Mouse (Mus musculus): ENCODE measurements at regions not wholly inside any gene's neighbourhood (a gene's known extent, or its start where the extent isn't known, plus 50 kb on each side); places are given as distances from the start of the nearest gene placed in this dataset.

DNA sequence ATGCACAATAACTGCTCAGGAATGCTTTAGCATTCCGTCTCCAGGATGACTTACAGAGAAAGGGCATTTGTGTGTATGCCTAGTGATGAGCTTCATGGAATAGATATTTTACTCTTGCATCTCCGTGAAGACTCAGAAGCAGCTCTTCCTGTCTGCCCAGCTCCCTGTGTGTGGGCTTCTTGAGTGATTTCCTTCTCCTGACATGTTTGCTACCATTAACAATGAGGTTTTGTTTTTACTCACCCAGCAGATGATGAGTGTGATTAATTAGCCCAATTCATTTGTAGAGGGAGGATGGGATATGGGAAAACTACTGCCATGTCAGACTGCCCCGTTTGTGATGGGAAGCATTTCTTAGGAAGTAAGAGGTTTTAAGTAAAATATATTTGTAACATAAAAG lies 63.9 kb upstream of the Cxxc4 start:
- DNase-seq = no peak
- H3K4me1 ChIP-seq (ENCODE audit: control insufficient read depth, insufficient read depth, low read length) = no peaks in the 10 kb centered on the region
- H3K27me3 ChIP-seq (replicated peaks; ENCODE audit: control insufficient read depth, insufficient read depth, low read length) = no peaks in the 10 kb centered on the region
- H3K4me3 ChIP-seq (ENCODE audit: insufficient read depth, low read depth, low read length) = no peak overlapping the region
- WGBS = 19% methylated on average over 3 of the region's 3 CpGs
- no peak overlapping the region for H3K27ac ChIP-seq (ENCODE audit: insufficient read depth, low read depth, low read length)
- TF ChIP-seq POLR2A (IDR thresholded peaks at IDR 0.05; ENCODE audit: low read depth, low read length) (no peak), CTCF (conservative IDR thresholded peaks at IDR 0.05; ENCODE audit: insufficient read depth, insufficient read length, low read depth, low read length) (no peak)
- no peaks in the 10 kb centered on the region for H3K36me3 ChIP-seq (ENCODE audit: control insufficient read depth, insufficient read depth, low read length)

DNA sequence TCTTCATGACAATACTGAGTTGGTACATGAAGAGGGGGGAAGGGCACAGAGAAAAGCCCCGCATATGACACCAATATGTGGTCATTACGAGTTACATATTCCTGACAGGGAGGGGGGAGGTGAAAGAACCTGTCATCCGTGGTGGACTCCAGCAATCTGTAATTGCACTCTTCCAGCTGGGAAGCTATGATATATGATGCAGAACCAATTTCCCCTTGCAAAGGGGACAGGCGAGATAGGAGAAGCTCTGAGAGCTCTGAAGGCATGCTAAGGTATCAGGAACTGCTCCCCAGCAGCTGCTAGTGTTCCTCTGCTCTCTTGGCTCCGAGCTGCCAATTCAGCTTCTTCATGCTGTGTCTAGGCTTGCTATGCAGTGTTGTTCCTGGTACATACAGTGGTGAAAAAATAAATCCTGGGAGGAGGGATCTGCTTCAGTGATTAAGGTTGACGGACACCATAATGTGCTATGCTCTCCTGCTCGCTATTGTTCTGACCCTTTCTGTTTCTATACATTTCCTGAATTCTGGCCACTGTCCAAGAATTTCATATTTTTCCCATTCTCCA lies 57.7 kb upstream of the Cxxc4 start:
- TF ChIP-seq CTCF (conservative IDR thresholded peaks at IDR 0.05; ENCODE audit: insufficient read depth, insufficient read length, low read depth, low read length) (no peak), POLR2A (IDR thresholded peaks at IDR 0.05; ENCODE audit: low read depth, low read length) (no peak)
- H3K27me3 ChIP-seq (replicated peaks; ENCODE audit: control insufficient read depth, insufficient read depth, low read length) = no peaks in the 10 kb centered on the region
- H3K27ac ChIP-seq (ENCODE audit: insufficient read depth, low read depth, low read length) = no peak overlapping the region
- H3K36me3 ChIP-seq (ENCODE audit: control insufficient read depth, insufficient read depth, low read length) = no peaks in the 10 kb centered on the region
- 27% methylated on average over 7 of the region's 7 CpGs for WGBS
- H3K4me1 ChIP-seq (ENCODE audit: control insufficient read depth, insufficient read depth, low read length) = no peaks in the 10 kb centered on the region
- DNase-seq = no peak
- no peak overlapping the region for H3K4me3 ChIP-seq (ENCODE audit: insufficient read depth, low read depth, low read length)

DNA sequence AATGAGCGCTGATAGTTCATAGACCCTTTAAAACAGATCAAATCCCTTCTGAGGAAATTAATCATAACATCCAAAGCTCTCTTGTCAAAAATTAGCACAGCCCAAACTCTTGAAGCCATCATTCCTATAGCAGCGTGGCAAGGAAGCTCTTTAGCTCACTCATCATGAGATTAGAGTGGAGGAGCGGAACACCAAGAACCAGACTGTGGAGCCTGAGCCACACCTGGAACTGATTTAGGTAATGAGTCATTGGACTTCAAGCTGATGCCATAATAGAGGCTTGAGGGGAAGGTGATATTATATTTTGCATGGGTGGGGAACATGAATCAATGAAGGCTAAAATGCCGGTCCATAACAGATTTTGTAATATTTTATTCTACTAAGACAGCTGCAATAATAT lies 52.2 kb upstream of the Cxxc4 start:
- Histone ChIP-seq H3K36me3 (ENCODE audit: control insufficient read depth, insufficient read depth, low read length) (no peaks in the 10 kb centered on the region), H3K4me3 (ENCODE audit: insufficient read depth, low read depth, low read length) (no peak overlapping the region), H3K4me1 (ENCODE audit: control insufficient read depth, insufficient read depth, low read length) (no peaks in the 10 kb centered on the region), H3K27me3 (replicated peaks; ENCODE audit: control insufficient read depth, insufficient read depth, low read length) (no peaks in the 10 kb centered on the region), H3K27ac (ENCODE audit: insufficient read depth, low read depth, low read length) (no peak overlapping the region)
- no peak for TF ChIP-seq POLR2A (IDR thresholded peaks at IDR 0.05; ENCODE audit: low read depth, low read length)
- no peak for TF ChIP-seq CTCF (conservative IDR thresholded peaks at IDR 0.05; ENCODE audit: insufficient read depth, insufficient read length, low read depth, low read length)
- no peak for DNase-seq
- 93% methylated on average over 4 of the region's 4 CpGs for WGBS

All from kidney, adult 2 months (tissue).